Mouse (Mus musculus) spleen, embryonic (tissue): ENCODE data around the gene Fgb.

Experiments
- CTCF ChIA-PET: fragments of 350-600 bp; sonication (Branson Sonifier 250); formaldehyde crosslinking; loops from one replicate; lab custom pipeline; 2022; lab: Charles Lee

Fgb gene

DNA sequence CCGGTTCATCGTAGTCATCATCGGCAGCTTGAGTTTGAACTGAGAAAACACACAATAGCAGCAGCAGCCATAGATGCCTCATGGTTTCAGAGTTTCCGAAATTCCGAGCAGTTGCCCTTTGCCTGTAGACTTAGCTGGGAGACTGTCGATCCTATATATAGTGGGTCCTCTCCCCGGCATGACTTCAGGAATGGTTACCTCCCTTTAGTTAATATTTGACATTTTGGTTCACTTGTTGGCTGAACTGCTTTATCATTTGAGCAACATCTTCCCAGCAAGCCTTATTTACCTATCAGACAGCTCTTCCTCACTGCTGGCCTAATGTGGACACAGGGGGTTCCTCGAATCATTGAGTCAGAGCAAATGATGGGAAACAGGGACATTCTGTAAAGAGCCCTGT, at the start of gene Fgb:
Fgb (minus strand) TSS at position 184 of the 400 bp plus-strand sequence.
- CTCF ChIA-PET = no interaction called here

DNA sequence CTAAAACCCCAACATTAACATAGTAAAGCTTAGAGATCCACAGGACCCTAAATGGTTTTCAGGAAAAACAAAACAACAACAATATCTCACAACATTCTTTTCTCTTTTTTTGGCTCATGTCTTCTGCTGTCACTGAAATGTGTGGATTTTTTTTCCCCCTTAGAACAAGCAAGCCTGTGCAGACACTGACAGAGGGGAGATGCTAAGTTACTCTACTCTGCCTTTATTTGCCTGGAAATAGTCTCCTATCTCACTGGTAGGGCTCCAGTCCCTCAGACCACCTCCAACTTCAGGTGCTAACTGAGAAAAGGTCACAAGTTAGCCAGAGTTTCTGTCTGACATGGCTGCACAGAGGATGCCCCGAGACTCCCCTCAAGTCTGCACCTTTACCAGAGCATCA, 49.5 kb upstream of the Fgb start:
- CTCF ChIA-PET = no interaction called here

DNA sequence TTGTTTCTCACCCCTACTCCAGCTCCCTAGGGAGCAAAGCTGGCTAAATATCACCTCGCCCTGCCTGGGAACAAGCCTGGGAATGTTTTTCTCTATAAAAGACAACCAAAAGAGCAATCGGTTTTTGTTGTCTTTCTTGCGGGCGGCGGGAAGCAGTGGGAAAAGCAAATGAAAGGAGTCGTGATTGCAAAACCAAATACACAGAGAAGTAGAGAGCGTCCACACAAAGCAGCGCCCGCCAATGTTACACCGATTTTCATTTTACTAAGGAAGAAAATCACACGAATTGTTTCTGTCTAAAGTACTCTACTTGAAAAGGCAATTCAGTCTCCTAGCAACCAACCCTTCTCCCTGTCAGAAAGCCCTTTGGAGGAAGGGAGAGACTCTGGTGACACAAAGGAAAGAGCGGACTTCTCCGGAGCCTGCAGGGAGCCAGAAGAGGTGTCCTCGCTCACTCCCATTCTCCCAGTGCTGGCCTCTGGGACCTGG, 48.9 kb upstream of the Fgb start:
- CTCF ChIA-PET = no interaction called here

DNA sequence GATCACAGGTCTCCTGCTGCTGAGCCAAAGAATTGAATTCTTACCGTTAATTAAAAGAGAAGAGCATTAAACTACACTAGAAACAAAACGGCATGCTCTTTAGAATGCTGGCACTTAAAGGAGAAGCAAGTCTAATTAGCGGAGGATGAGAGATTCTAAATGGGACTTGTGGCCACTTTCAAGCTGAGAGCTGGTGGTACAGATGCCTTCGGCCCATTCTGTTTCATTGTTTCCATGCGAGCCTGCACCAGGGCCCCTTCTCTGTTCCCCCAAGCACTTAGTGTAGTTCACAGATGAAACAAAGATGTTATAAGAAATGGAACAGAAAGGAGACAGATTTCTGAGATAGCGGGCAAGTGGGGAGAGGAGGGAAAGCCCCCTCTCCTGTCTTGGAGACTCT, 47.9 kb upstream of the Fgb start:
- CTCF ChIA-PET = no interaction called here

DNA sequence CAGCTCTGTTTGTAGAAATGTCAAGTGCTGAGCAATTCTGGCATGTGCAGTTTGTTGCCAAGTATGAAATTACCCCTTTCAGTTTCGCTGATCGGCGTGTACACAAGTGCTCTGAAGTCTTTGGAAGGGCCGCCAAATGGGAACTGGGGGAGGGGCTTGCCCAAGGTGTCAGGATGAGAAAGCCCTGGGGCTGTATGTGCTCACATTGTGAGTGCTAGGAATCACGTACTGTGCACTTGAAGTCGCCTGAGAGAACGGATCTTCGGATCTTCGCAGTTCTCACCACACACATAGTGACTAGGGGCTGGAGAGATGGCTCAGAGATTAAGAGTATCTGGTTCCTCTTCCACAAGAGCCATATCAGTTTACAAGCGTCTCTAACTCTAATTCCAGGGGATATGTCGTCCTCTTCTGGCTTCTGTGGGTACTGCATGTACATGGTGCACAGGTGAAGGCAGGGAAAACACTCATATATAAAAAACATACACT, 30.9 kb upstream of the Fgb start:
- CTCF ChIA-PET = no interaction called here

DNA sequence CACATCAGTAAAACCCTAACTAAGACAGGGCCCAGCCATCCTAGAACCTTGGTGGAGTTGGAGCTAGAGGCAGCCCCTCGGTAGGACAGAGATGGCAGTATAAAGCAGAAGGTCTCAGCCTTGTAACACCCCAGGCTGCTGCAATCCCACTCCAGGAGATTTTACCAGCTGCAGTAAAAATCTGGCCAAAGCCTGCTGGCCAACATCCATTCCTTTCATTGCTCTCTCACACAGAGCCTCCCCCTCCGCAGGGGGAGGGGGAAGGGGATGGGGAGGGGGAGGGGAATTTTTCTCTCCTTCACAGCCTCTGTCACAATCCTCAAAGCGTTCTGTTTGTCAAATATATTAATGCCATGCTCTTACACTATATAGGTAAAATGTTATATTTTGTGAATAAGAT, 26.9 kb upstream of the Fgb start:
- CTCF ChIA-PET = no interaction called here

DNA sequence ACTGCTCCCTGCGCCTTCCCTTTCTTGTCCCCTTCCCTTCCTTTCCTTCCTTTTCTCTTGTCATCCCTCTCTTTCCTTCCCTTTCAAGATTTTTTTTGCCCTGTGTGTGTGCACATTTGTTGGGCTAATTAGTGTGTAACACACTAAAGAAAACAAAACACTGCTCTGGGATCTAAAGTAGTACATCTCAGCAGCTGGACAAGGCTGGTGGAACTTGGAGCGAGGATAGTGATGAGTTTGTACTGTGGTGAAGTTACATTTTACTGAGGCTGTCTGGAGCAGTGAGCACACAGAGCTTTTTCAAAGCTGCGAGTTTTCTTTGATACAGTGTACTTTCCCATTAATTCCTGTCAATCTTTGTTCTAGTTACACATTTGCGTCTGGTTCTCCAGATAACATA, 20.6 kb upstream of the Fgb start:
- CTCF ChIA-PET = no interaction called here

DNA sequence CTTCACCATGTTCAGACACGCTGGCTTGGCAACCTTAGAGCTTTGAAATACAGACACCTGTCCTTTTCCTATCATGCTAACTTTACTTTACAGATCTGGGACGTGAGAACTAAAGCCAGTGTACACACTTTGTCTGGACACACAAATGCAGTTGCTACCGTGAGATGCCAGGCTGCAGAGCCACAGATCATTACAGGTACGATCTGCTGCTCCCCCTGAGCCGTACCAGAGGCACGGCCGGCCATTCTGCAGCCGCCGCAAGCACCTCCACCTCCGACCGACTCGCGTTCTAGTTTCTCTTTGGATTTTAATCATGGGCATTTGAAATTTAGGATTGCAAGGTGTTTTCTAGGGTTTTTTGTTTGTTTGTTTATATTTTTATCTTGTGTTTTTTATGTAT, 19.2 kb upstream of the Fgb start:
- CTCF ChIA-PET = no interaction called here

DNA sequence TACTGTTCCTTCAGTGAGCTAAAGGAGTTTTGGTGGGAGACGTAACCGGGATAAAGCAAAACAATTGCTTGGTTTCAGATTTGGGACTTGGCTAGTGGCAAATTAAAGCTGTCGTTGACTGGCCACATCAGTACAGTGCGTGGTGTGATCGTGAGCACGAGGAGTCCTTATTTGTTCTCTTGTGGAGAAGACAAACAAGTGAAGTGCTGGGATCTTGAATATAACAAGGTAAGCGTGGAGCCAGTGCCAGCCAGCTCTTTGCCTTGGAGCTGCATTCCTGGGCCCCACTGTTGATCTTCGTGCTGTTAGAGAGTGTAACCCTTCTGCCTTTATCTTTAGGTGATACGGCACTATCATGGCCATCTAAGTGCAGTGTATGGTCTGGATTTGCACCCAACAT, 18.3 kb upstream of the Fgb start:
- CTCF ChIA-PET = no interaction called here

DNA sequence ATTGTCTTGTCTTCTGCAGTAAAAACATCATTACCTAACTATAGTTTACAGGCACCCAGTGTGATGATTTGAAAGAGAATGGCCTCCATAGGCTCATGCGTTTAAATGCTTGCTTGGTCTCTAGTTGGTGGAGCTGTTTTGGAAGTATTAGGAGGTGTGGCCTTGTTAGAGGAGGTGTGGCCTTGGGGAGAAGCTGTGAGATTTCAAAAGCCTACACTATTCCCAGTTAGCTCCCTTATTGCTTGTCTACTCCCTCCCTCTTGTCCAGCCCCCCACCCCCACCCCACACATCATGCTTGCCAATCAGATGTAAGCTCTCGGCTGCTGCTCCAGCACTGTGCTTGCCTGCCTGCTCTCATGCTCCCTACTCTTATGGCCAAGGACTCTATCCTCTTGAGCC, 7.4 kb upstream of the Fgb start:
- CTCF ChIA-PET = no interaction called here

DNA sequence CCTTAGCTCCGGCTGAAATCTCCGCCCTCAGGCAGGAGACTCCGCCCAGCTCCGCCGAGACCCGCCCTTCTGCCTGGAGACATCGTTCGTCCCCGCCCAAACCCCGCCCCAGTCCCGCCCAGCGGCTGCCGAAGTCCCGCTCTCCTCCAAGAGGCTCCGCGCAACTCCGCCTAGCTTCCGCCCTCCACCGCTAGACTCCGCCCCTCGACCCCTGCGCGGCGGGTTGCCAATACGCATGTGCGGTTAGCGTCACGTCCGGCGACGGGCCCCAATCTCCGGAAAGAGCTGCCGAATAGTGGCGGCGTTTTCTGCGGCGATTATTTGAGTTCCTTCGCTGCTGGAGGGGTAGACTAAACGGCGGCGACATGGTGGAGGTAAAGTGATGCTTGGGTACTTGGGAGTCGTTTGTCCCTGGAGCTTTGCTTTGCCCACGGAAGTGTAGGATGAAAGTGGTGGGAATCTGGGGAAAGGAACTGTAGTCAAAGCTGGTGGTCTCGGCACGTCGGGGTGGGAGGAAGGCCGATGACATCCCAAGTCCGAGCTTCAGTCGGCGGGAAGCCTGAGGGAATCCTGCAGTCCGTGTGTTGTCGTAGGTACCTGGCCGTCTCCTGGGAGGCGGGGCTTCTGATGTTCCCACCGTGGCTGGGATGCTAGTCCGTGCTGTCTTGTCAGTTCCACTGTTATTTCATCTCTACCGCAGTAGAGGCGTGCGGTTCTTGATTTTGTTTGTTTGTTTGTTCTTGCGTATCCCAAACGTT, 5.8 kb upstream of the Fgb start, which contains the start of gene Plrg1:
Plrg1 (plus strand) TSS at position 242 of the 758 bp plus-strand sequence.
- CTCF ChIA-PET = no interaction called here

DNA sequence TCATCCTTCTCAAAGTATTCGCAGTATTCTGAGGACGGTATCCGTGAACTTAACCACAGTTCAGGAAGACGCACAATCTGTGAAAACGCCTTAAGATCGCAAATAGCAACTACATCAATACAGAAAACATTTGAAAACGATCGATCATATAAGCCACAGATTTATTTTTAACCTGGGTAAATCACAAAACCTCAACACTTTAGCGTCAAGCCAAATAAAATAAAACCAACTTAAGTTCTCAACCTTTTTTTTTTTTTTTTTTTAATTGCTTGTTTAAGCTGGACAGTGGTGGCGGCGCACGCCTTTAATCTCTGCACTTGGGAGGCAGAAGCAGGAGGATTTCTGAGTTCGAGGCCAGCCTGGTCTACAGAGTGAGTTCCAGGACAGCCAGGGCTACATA, 5.1 kb upstream of the Fgb start:
- CTCF ChIA-PET = interaction anchor here (1.3 kb wide), 1 partner anchor 55 kb away, joined by 4 read pairs; no protein-coding TSS in a partner anchor

DNA sequence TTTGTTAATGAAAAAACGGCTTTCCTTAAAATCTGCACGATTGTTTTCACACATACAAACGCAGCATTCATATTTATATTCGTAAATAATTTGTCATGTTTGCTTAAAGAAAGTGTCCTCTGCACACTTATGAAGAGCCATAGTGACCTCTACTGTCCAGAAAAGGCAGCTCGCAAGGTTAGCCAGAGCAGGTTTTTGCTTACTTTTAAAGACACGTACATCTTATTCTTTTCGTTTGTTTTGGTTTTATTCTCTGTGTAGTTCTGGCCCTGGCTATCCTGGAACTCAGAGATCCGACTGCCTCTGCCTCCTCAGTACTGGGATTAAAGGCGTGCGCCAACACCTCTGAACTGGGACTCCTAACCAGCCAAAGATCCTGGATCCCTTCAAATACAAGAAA, 4.1 kb upstream of the Fgb start:
- CTCF ChIA-PET = interaction anchor here (1.3 kb wide), 1 partner anchor 54 kb away, joined by 4 read pairs; no protein-coding TSS in a partner anchor

DNA sequence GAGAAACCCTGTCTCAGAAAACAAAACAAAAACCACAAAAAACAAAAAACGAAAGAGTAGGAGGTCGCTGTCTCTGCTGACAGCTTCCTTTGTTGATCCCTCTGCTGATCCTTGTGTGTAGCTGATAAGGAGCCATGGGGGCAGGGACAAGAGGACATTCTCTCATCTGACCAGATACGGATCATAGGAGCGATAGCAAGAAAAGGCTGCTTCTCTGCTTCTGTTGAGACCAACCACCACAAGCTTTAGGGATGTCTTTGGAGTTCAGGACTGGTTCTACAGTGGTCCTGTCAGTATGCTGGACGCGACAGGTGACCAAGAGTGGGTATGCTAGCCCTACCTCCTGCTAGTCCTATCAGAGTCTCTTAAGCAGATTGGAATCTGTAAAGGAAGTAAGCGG, 3.5 kb upstream of the Fgb start:
- CTCF ChIA-PET = interaction anchor here (1.3 kb wide), 1 partner anchor 53 kb away, joined by 4 read pairs; no protein-coding TSS in a partner anchor

DNA sequence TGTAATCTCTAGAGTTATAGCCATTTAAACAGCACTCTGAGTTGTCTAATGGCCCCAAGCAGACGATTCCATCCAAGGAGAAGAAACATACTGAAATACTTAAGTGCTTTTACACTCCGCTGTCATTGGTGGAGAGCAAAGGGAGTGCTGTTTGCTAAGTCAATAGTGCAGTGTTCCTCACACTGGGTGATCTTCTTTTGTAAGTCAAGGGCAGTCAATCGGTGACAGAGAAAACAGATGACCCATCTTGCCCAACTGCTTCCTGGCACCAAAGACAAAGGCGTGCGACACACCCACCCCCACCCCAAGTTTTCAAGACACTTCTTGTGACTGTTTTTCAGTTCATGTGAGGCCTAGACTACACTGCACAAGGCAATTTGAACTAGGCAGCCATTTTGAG, 2.4 kb upstream of the Fgb start:
- CTCF ChIA-PET = interaction anchor here (0.6 kb wide), 1 partner anchor 665 kb away, joined by 16 read pairs; no protein-coding TSS in a partner anchor

DNA sequence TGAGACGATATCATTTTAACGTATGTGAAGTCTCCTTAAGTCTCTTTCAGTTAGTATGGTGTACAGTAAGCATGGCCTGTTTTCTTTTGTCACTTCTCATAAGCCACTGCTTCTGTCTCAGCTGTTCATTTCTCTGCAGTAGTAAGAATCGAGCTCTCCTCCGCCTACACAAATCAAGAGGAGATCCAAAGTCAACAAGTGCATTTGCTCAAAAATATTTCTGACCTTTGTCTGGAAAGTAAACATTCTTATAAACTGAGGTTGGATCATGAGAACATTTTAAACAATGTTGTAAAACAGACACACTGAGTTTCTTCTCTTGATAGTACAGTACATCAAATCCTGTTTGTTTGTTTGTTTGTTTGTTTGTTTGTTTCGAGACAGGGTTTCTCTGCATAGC, 998 bp upstream of the Fgb start:
- CTCF ChIA-PET = no interaction called here

DNA sequence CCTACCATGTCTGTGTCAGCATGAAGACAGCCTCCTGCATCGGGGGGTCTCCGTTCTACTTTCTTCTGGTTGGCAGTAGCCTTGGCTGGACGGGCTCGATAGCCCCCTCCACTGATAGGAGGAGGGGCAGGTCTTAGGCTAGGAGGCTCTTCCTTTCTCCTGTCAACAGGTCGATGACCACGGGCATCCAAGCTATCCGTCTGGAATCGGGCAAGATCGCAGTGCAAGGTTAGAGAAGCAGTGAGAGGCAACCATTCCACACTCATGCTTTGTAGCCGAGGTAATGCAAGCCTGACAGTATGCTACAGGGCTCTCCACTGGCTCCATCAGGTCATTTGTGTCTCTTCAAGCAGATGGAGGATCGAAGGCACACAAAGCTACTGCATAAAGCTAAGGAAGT, 3.0 kb downstream of the Fgb start:
- CTCF ChIA-PET = no interaction called here

DNA sequence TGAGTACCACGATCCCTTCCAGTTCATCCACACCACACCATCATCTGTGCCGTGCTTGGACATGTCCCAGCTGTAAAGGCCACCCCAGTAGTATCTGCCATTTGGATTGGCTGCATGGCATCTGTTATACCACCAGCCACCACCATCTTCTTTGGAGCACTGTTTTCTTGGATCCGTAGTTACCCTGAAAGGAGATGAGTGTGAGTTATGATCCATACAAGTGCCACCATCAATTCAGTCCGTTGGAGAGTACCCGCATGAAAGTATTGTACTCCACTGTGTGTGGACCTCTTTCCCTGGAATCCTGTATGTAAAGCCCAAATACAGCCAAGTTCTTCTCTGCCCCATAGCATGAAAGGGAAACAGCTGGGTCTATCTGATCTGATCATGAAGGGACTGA, 7.2 kb downstream of the Fgb start:
- CTCF ChIA-PET = no interaction called here

DNA sequence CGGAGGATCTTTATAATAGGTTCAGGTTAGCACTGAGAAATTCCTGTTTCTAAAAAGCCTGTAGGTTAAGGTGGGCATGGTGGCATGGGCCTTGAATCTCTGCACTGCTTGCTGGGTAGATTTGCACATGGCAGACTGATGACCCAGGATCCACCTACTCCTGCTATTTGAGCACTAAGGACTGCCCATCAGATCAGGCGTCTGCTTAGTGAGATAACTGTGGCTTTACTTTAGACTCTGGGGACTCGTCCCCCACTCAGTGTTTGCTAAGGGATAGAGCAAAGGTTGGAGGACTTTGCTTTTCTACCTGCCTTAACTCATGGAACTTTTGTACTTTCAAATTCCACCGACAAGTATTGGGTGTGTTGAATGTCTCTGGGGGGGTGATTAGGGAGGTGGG, 10.0 kb downstream of the Fgb start:
- CTCF ChIA-PET = no interaction called here

DNA sequence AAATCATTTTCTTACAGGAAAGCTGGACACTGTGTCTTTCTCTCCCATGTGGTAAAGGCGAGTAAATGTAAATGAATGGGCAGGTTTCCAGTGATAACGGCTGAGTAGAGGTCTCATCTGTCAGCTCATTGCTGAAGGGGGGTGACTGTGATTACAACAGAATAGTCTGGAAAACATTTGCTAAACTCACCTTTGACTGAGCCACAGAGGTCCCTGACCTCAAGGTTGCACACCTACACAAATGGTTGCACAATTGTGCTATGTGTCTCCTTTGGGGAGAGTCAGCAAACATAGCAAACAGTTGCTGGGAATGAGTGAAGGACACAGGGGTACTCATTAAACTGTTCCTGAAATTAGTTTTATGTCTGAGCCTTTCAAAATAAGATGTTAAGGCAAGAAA, 10.8 kb downstream of the Fgb start:
- CTCF ChIA-PET = no interaction called here

DNA sequence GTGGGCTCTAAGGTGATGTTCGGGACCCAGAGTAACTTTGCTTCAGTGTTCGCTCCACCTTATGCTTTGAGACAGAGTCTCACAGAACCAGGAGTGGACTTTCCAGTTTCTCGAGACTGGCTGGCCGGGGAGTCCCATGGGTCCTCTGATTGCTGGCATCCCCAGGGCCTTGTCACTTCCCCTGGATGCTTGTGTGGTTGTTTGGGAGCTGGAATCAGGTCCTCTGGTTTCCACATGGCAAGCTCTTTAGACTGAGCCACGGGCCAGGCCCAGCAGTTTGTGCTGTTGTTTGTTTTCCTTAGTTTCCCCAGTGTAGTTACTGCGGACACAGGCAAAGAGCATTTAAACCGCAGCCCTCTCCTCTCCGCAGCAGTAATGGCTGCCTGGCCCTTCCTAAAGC, 15.9 kb downstream of the Fgb start:
- CTCF ChIA-PET = no interaction called here

DNA sequence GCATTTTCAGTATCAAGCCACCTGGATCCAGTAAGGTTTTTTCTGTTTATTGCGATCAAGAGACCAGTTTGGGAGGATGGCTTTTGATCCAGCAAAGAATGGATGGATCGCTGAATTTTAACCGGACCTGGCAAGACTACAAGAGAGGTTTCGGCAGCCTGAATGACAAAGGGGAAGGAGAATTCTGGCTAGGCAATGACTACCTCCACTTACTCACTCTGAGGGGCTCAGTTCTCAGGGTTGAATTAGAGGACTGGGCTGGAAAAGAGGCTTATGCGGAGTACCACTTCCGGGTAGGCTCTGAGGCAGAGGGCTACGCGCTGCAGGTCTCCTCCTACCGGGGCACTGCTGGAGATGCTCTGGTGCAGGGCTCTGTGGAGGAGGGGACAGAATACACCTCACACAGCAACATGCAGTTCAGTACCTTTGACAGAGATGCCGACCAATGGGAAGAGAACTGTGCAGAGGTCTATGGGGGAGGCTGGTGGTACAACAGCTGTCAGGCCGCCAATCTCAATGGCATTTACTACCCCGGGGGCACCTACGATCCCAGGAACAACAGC, 16.8 kb downstream of the Fgb start:
- CTCF ChIA-PET = no interaction called here

DNA sequence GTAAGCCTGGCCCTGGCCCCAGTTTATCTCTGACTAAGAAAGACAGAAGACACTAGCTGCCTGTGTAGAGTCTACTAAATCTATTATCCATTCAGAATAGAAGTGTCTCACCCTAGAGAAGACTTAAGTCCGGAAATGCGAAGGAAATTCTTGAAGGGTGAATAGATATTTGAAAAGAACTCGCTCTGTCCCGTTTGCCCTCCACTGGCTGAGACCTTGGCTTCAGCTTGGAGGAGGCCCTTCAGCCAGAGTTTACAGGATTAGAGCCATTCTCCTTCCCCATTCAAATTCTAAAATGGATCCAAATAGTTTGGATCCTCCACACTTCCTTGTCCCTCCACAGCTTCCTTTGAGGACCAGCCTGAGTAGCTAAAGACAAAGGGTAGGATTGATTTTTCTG, 19.3 kb downstream of the Fgb start:
- CTCF ChIA-PET = no interaction called here
